Mouse (Mus musculus) monocyte, adult 5-6 weeks (primary cell): ENCODE data around the gene Hddc2. TPM values are rescaled to one million over a fixed set of nuclear protein-coding genes. Genes with fewer than 3 reads are reported as not detected.
"Not testable (repeated sequence)": the region's sequence is repeated elsewhere in the genome, so short reads cannot be mapped to it uniquely, and the experiment has no call there.

Experiments
- ATAC-seq: fragments of 153-309, 156-312 bp; replicated peaks from 2 replicates; pipeline ENCODE4 v1.8.0; 2017; ENCODE audit warnings: mild to moderate bottlenecking; ENCODE audit not compliant: low TSS enrichment, insufficient number of reproducible peaks, severe bottlenecking, poor library complexity, low FRiP score
- total RNA-seq: library from RNA; stranded (forward); fragments of 200-1000, 200-491, 200-594 nt; gene quantifications from 3 replicates; pipeline ENCODE4 v1.2.3, GENCODE M21; 2017

Hddc2 gene
- total RNA-seq, 1 experiment from 2014 or later: 17.9 TPM

DNA sequence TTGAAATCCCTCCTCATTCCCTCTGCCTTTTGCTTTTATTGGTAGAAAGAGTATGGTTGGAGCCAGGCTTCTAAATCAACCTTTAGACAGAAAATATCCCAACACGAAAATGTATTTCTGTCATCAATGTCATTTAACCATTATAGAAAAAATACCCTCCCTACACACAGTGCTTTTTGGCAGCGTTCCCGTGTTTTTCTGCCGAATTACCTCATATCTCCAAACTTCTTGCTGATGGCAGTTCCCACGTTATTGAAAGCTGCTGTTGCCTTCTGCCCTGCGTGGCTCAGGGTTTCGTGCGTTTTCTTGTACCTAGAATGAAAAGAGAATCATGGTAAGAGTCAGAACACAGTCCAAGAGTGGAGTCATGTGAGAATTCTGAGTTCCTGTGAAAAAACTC is 33.2 kb downstream of the Hddc2 start:
- ATAC-seq: no peak

- ATAC-seq: no peak
Observed at GRCm38 (mm10) chr10:31351056-31351455, 37.9 kb downstream of the Hddc2 start.

DNA sequence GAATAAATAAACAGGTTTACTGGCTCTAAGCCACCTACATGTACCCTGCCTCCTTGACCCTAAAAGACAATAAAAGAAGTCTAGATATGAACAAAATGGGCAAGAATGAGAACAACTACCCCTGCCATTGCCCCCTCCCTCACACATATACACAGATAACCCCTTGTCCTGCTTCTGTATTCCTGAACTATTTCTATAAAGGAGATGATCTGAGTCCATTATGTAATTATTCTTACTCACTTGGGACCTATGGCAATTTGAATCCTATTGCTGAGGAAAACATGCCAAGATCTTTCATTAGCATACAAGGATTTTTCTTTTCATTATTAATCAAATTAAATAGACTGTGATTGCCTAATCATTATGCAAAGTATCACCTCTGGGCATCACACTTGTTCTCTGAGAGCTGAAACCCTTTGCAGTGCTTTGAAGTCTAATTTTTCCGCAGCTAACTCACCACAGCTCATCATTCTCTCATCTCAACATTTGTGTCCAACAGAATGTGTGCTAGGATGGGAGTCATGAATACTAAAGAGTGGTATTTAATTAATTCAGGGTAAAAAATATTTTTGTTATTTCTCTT is 39.8 kb downstream of the Hddc2 start:
- no peak for ATAC-seq

GRCm38 (mm10) chr10:31354141-31354540 is 41.0 kb downstream of the Hddc2 start:
- ATAC-seq: no peak

DNA sequence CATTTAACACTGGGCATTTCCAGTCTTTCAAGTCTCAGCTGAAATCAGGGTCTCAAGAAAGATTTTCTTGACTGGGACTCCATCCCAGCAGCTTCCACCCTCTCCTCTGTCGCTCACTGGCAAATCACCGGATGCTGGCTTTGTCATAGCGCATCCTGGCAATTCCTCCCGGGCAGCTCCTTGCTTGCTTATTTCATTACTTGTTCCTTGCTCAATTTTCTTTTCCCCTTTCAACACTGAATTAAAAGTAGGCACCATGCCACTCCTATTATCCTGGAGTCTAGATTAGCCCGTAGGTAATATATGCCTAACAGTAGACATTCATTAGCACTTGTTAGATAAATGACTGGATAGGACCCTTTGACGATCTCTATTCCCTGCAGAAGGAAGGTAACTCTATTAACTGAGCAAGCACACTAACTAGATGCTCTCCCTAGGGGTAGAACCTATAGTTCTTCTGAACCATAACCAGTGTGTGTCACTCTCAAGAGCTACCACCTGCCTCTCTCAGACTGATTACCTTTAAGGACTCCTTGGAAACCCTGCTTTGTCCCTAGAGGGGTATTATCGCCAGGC is 41.8 kb downstream of the Hddc2 start:
- no peak for ATAC-seq

DNA sequence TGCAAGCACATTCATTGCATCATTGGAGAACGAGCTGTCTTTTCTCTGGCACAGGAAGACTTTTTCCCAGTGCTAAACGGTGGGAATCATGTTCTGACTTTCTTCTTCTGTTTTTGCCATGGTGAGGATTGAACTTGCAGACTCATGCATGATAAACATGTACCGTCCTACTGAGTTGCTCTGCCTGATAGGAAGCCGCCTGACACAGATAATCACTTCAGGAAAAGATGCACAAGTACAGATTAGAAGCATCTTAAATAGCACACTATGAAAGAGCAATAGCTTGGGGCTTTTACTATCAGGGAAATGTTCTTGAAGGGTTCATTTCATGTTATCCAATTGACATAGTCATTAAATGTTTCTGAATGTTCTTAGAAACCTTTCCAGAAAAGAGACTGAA is 46.6 kb downstream of the Hddc2 start:
- no peak for ATAC-seq

GRCm38 (mm10) chr10:31370200-31370599 is 57.0 kb downstream of the Hddc2 start:
- not testable (repeated sequence) for ATAC-seq

Other genes starting within 250 kb of the Hddc2 start
- not detected in 3 replicates for gene Tpd52l1, start 132.6 kb downstream of the Hddc2 start, total RNA-seq